Mouse (Mus musculus): Measurements from ENCODE around the gene Arl6ip4. TPM values are rescaled to one million over a fixed set of nuclear protein-coding genes. Genes with fewer than 3 reads are reported as not detected.

Gene Arl6ip4
- polyA plus RNA-seq, 1 experiment from 2014 or later, result 81.3 TPM

DNA sequence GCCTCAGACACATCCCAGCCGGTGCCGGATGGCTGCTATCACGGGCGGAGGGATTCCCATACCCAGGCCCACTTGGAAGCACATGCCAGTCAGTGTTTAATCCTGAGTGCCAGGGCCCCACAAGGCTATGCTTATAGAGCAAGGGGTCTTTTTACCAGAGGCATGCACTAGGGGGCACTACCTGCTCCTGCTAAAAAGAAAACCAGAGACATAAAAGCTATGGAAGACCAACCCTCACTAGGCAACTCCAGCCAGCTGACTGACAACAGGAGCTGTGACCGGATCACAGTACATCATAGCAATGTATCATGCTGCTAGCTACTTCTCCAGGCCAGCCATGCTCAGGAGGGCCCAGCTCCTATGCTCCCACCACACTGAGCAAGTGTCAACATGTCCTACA is 46.7 kb downstream of the Arl6ip4 start:
- Histone ChIP-seq H3K4me3 (ENCODE audit: low read depth, low read length) (no peak overlapping the region), H3K4me2 (ENCODE audit: low read depth, low read length) (no peak overlapping the region), H3K27ac (replicated peaks; ENCODE audit: low read depth, low read length) (no peak overlapping the region), H3K9ac (replicated peaks; ENCODE audit: low read length) (no peak overlapping the region), H3K9me3 (replicated peaks; ENCODE audit: control insufficient read depth, low read length) (no peaks in the 10 kb centered on the region), H3K4me1 (ENCODE audit: control insufficient read depth, insufficient read depth, low read length) (peaks cover 4% of the 10 kb centered on the region), H3K36me3 (replicated peaks; ENCODE audit: control insufficient read depth, insufficient read depth, low read depth, low read length) (no peaks in the 10 kb centered on the region), H3K27me3 (ENCODE audit: control insufficient read depth, insufficient read depth, low read length) (no peaks in the 10 kb centered on the region)
- ATAC-seq (replicated peaks; ENCODE audit: insufficient number of reproducible peaks, low FRiP score, low TSS enrichment, low read depth) (no peak), DNase-seq (ENCODE audit: low spot score) (peak; percentile 75)
- 67% methylated on average over 5 of the region's 5 CpGs for WGBS

DNA sequence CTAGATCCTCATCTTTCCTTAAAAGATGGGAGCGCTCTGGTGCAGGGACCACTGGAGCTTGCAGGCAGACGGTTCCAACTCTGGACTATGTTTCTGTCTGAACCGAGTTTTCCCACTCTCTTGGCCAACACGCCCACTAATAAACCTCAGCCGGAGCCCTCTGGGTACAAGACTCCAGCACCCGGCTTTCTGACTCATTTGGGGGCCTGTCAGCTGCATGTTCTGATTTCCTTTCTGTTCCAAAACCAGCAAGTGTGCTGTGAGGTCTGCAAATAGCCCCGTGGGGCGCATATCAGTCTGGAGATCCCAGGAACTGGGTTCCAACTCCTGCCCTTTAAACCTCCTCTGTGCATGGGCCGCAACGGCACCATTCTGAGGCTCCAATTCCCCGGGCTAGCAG is 47.6 kb downstream of the Arl6ip4 start:
- no peak for DNase-seq (ENCODE audit: low spot score)
- ATAC-seq (replicated peaks; ENCODE audit: insufficient number of reproducible peaks, low FRiP score, low TSS enrichment, low read depth), result no peak

DNA sequence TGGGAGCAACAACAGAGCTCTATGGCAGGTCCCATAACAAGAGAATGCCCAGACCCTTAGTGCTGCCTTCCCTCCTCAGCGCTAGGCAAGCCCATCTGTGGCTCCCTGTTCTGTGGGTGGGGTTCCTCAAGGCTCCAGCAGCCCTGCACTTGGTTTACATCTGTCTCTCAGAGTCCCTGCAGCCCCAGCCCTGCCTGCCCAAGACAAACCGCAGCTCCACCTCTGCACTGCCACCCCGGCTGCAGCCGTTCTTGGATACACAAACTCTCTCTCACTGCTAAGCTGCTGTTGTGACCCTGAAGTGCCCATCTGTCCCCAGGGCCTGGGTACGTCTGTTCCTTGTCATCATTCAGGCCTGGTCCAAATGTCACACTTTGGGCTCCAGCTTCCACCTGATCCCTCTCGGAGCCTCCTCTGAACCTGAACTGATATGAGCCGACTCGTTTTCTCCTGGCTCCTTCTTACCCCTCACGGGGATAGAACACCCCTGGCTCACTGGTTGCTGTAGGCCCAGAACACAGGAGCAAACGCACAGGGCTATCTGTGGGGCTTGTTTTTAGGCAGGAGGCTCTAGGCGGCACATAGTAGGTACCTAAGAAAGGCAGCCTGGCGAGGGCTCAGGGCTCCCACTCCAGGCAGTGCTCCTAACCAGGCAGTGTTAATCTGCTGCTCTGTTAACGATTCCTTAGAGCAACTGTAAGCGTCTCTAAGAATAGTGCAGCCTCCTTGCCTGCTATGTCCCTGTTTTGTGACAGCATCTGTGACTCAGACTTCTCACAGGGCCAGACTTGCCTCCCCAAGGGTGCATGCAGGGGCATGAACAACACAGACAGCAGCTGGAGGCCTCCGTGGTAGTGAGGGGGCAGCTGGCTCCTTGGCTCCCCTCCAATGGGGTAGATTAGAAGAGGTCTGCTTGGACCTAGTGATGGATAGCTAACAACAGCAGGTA is 50.0 kb downstream of the Arl6ip4 start:
- Histone ChIP-seq H3K27me3 (ENCODE audit: control insufficient read depth, insufficient read depth, low read length) (no peaks in the 10 kb centered on the region), H3K4me3 (ENCODE audit: low read depth, low read length) (no peak overlapping the region), H3K4me1 (ENCODE audit: control insufficient read depth, insufficient read depth, low read length) (peaks cover 4% of the 10 kb centered on the region), H3K27ac (replicated peaks; ENCODE audit: low read depth, low read length) (no peak overlapping the region; the same call in 1 of the 2 replicates), H3K4me2 (ENCODE audit: low read depth, low read length) (no peak overlapping the region), H3K9ac (replicated peaks; ENCODE audit: low read length) (no peak overlapping the region; the same call in 1 of the 2 replicates), H3K36me3 (replicated peaks; ENCODE audit: control insufficient read depth, insufficient read depth, low read depth, low read length) (no peaks in the 10 kb centered on the region), H3K9me3 (replicated peaks; ENCODE audit: control insufficient read depth, low read length) (no peaks in the 10 kb centered on the region)
- DNase-seq (ENCODE audit: low spot score), result peak; percentile 24
- ATAC-seq (replicated peaks; ENCODE audit: insufficient number of reproducible peaks, low FRiP score, low TSS enrichment, low read depth), result no peak
- WGBS, result 49% methylated on average over 15 of the region's 15 CpGs

More for the DNA sequence above, 47.6 kb downstream of the Arl6ip4 start:
- Histone ChIP-seq H3K4me2 (ENCODE audit: low read depth, low read length) (no peak overlapping the region), H3K9ac (replicated peaks; ENCODE audit: low read length) (no peak overlapping the region), H3K27ac (replicated peaks; ENCODE audit: low read depth, low read length) (no peak overlapping the region), H3K36me3 (replicated peaks; ENCODE audit: control insufficient read depth, insufficient read depth, low read depth, low read length) (no peaks in the 10 kb centered on the region), H3K4me3 (ENCODE audit: low read depth, low read length) (no peak overlapping the region), H3K4me1 (ENCODE audit: control insufficient read depth, insufficient read depth, low read length) (peaks cover 4% of the 10 kb centered on the region), H3K9me3 (replicated peaks; ENCODE audit: control insufficient read depth, low read length) (no peaks in the 10 kb centered on the region), H3K27me3 (ENCODE audit: control insufficient read depth, insufficient read depth, low read length) (no peaks in the 10 kb centered on the region)
- 81% methylated on average over 11 of the region's 11 CpGs for WGBS

GRCm38 (mm10) chr5:124166741-124167140 is 50.9 kb downstream of the Arl6ip4 start:
- Histone ChIP-seq H3K36me3 (replicated peaks; ENCODE audit: control insufficient read depth, insufficient read depth, low read depth, low read length) (no peaks in the 10 kb centered on the region), H3K9ac (replicated peaks; ENCODE audit: low read length) (no peak overlapping the region), H3K9me3 (replicated peaks; ENCODE audit: control insufficient read depth, low read length) (no peaks in the 10 kb centered on the region), H3K27me3 (ENCODE audit: control insufficient read depth, insufficient read depth, low read length) (no peaks in the 10 kb centered on the region), H3K4me2 (ENCODE audit: low read depth, low read length) (no peak overlapping the region), H3K27ac (replicated peaks; ENCODE audit: low read depth, low read length) (no peak overlapping the region), H3K4me3 (ENCODE audit: low read depth, low read length) (no peak overlapping the region), H3K4me1 (ENCODE audit: control insufficient read depth, insufficient read depth, low read length) (peaks cover 4% of the 10 kb centered on the region)
- DNase-seq (ENCODE audit: low spot score) (no peak), ATAC-seq (replicated peaks; ENCODE audit: insufficient number of reproducible peaks, low FRiP score, low TSS enrichment, low read depth) (no peak)

DNA sequence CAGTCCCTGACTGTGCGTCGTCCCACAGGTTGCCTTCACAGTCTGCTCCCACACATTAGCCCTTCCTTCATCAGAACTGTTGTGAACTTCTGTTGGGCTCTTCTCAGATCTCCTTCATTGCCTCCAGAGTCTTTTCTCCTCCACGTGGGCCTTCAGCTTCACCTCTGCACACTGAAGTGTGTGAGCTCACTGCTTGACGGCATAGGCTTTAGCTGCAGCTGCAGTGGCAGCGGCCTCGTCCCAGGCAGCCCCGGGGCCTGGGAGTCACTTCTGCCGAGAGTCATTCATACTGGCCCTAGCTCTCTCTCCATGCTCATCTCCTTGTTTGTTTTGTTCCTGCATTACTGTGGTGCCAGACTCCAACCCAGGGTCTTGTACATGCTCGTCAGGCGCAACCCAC is 51.7 kb downstream of the Arl6ip4 start:
- Histone ChIP-seq H3K4me3 (ENCODE audit: low read depth, low read length) (no peak overlapping the region), H3K4me1 (ENCODE audit: control insufficient read depth, insufficient read depth, low read length) (peaks cover 4% of the 10 kb centered on the region), H3K27me3 (ENCODE audit: control insufficient read depth, insufficient read depth, low read length) (no peaks in the 10 kb centered on the region), H3K9me3 (replicated peaks; ENCODE audit: control insufficient read depth, low read length) (no peaks in the 10 kb centered on the region), H3K4me2 (ENCODE audit: low read depth, low read length) (no peak overlapping the region), H3K36me3 (replicated peaks; ENCODE audit: control insufficient read depth, insufficient read depth, low read depth, low read length) (no peaks in the 10 kb centered on the region), H3K9ac (replicated peaks; ENCODE audit: low read length) (no peak overlapping the region), H3K27ac (replicated peaks; ENCODE audit: low read depth, low read length) (no peak overlapping the region)
- no peak for ATAC-seq (replicated peaks; ENCODE audit: insufficient number of reproducible peaks, low FRiP score, low TSS enrichment, low read depth)
- DNase-seq (ENCODE audit: low spot score), result no peak
- WGBS, result 65% methylated on average over 10 of the region's 10 CpGs

Other genes starting within 250 kb of the Arl6ip4 start
- 0.10 and 0.39 TPM in 2 replicates for gene Hcar1, start 236.1 kb upstream of the Arl6ip4 start, polyA plus RNA-seq (2014; fragmentation: Nextera tagmentation; extraction: Ambion mirVana)
- 162 and 184 TPM in 2 replicates for gene Denr, start 208.9 kb upstream of the Arl6ip4 start, polyA plus RNA-seq (2014; fragmentation: Nextera tagmentation; extraction: Ambion mirVana)
- 0.64 TPM in 1 of 2 replicates, not detected in the other for gene Gm43518, start 188.7 kb upstream of the Arl6ip4 start, polyA plus RNA-seq (2014; fragmentation: Nextera tagmentation; extraction: Ambion mirVana)
- 3.5 and 5.4 TPM in 2 replicates for gene Ccdc62, start 185.4 kb upstream of the Arl6ip4 start, polyA plus RNA-seq (2014; fragmentation: Nextera tagmentation; extraction: Ambion mirVana)
- gene Hip1r, start 142.5 kb upstream of the Arl6ip4 start, polyA plus RNA-seq (2014; fragmentation: Nextera tagmentation; extraction: Ambion mirVana), result 3.0 and 5.0 TPM in 2 replicates
- 29.2 and 31.3 TPM in 2 replicates for gene Vps37b, start 83.8 kb upstream of the Arl6ip4 start, polyA plus RNA-seq (2014; fragmentation: Nextera tagmentation; extraction: Ambion mirVana)
- 0.46 and 0.59 TPM in 2 replicates for gene Abcb9, start 20.3 kb upstream of the Arl6ip4 start, polyA plus RNA-seq (2014; fragmentation: Nextera tagmentation; extraction: Ambion mirVana)
- 9.6 and 10.6 TPM in 2 replicates for gene Ogfod2, start 3.8 kb upstream of the Arl6ip4 start, polyA plus RNA-seq (2014; fragmentation: Nextera tagmentation; extraction: Ambion mirVana)
- 3.4 and 3.5 TPM in 2 replicates for gene Pitpnm2, start 133.7 kb downstream of the Arl6ip4 start, polyA plus RNA-seq (2014; fragmentation: Nextera tagmentation; extraction: Ambion mirVana)
- gene Mphosph9, start 211.9 kb downstream of the Arl6ip4 start, polyA plus RNA-seq (2014; fragmentation: Nextera tagmentation; extraction: Ambion mirVana), result 14.7 and 17.4 TPM in 2 replicates
- 14.7 and 15.8 TPM in 2 replicates for gene 2810006K23Rik, start 212.0 kb downstream of the Arl6ip4 start, polyA plus RNA-seq (2014; fragmentation: Nextera tagmentation; extraction: Ambion mirVana)
- 189 and 410 TPM in 2 replicates for gene Cdk2ap1, start 247.0 kb downstream of the Arl6ip4 start, polyA plus RNA-seq (2014; fragmentation: Nextera tagmentation; extraction: Ambion mirVana)

Measured in embryonic facial prominence, embryonic 11.5 days (tissue).